Mouse (Mus musculus) kidney, postnatal 0 days (tissue): ENCODE data around the gene Ppp2r5e. TPM values are rescaled to one million over a fixed set of nuclear protein-coding genes. Genes with fewer than 3 reads are reported as not detected.

ENCODE experiments used
- ATAC-seq: fragments of 200-750 bp; cut with Nextera tagmentation; replicated peaks from 2 replicates; pipeline ENCODE4 v1.8.0; 2017; ENCODE audit warnings: low read depth, moderate number of reproducible peaks, moderate TSS enrichment, moderate library complexity; ENCODE audit not compliant: low FRiP score
- DNase-seq: peaks from one replicate; pipeline ENCODE4 v3.0.0-alpha.2; 2016; ENCODE audit warnings: low spot score
- H3K27ac ChIP-seq: fragments of 300-500 bp; sonication (generic); 2 replicates; pipeline ENCODE4 v1.5.1; 2014; ENCODE audit warnings: mild to moderate bottlenecking
- H3K27me3 ChIP-seq: fragments of 300-500 bp; sonication (generic); 2 replicates; pipeline ENCODE4 v1.6.1; 2014; ENCODE audit warnings: low read length, mixed read lengths; ENCODE audit not compliant: insufficient read depth
- H3K36me3 ChIP-seq: fragments of 300-500 bp; sonication (generic); 2 replicates; pipeline ENCODE4 v1.6.1; 2014; ENCODE audit warnings: low read length, mixed read lengths; ENCODE audit not compliant: insufficient read depth
- H3K4me1 ChIP-seq: fragments of 300-500 bp; sonication (generic); replicated peaks from 2 replicates; pipeline ENCODE4 v1.6.1; 2014; ENCODE audit warnings: antibody characterized with exemption, low read length, mixed read lengths; ENCODE audit not compliant: insufficient read depth
- H3K4me2 ChIP-seq: fragments of 300-500 bp; sonication (generic); 2 replicates; pipeline ENCODE4 v1.6.1; 2014; ENCODE audit warnings: mild to moderate bottlenecking, low read length, moderate library complexity, mixed read lengths
- H3K4me3 ChIP-seq: fragments of 300-500 bp; sonication (generic); replicated peaks from 2 replicates; pipeline ENCODE4 v1.5.1; 2014; ENCODE audit warnings: low read depth, low read length
- H3K9ac ChIP-seq: fragments of 300-500 bp; sonication (generic); 2 replicates; pipeline ENCODE4 v1.6.1; 2014; ENCODE audit warnings: low read depth, low read length
- H3K9me3 ChIP-seq: fragments of 300-500 bp; sonication (generic); replicated peaks from 2 replicates; pipeline ENCODE4 v1.6.1; 2016; ENCODE audit warnings: low read length, inconsistent platforms, mixed read lengths
- CTCF ChIP-seq: IDR thresholded peaks from 2 replicates; pipeline ENCODE4 v1.5.1; 2016; ENCODE audit warnings: antibody characterized with exemption, low read depth, mild to moderate bottlenecking, moderate library complexity
- WGBS: fragments of 180-500 bp; shearing (Covaris S2); extraction: QIAGEN DNeasy Blood & Tissue Kit; methylation state at CpG from one replicate; pipeline ENCODE4 v1.1.7; 2014; 5-methylcytosine and 5-hydroxymethylcytosine counted together
- polyA plus RNA-seq: library from polyadenylated mRNA; unstranded; fragments of >200 nt; fragmentation: Nextera tagmentation; extraction: Ambion mirVana; gene quantifications from 2 replicates; pipeline ENCODE4 v1.2.1, GENCODE M21; 2015

The Ppp2r5e gene
- polyA plus RNA-seq, 1 experiment from 2014 or later, result 16.0 TPM

- 94% methylated on average over 2 of the region's 2 CpGs for WGBS
- TF ChIP-seq CTCF, result no peak
- Histone ChIP-seq H3K4me2 (no peak overlapping the region), H3K9ac (no peak overlapping the region), H3K4me3 (no peak overlapping the region), H3K27ac (no peak overlapping the region), H3K9me3 (no peaks in the 10 kb centered on the region), H3K36me3 (no peaks in the 10 kb centered on the region), H3K4me1 (no peaks in the 10 kb centered on the region), H3K27me3 (no peaks in the 10 kb centered on the region)
- ATAC-seq, result no peak
- DNase-seq, result no peak
These were observed 84.5 kb downstream of the Ppp2r5e start for GRCm38 (mm10) chr12:75511520-75511919.

- no peak for TF ChIP-seq CTCF
These were observed 90.9 kb downstream of the Ppp2r5e start for GRCm38 (mm10) chr12:75504991-75505650.

GRCm38 (mm10) chr12:75502664-75503063 is 93.4 kb downstream of the Ppp2r5e start:
- Histone ChIP-seq H3K9me3 (no peaks in the 10 kb centered on the region), H3K27me3 (no peaks in the 10 kb centered on the region), H3K4me3 (no peak overlapping the region), H3K27ac (no peak overlapping the region), H3K36me3 (no peaks in the 10 kb centered on the region), H3K9ac (no peak overlapping the region), H3K4me2 (no peak overlapping the region), H3K4me1 (no peaks in the 10 kb centered on the region)
- ATAC-seq, result no peak
- DNase-seq, result no peak
- WGBS, result 86% methylated on average over 4 of the region's 4 CpGs
- no peak for TF ChIP-seq CTCF

More at GRCm38 (mm10) chr12:75504991-75505650, 90.9 kb downstream of the Ppp2r5e start:
- ATAC-seq (no peak), DNase-seq (no peak)
- Histone ChIP-seq H3K27me3 (no peaks in the 10 kb centered on the region), H3K4me1 (no peaks in the 10 kb centered on the region), H3K4me2 (no peak overlapping the region), H3K4me3 (no peak overlapping the region), H3K36me3 (no peaks in the 10 kb centered on the region), H3K9me3 (no peaks in the 10 kb centered on the region), H3K9ac (no peak overlapping the region), H3K27ac (no peak overlapping the region)
- 71% methylated on average over 6 of the region's 6 CpGs for WGBS

- H3K4me3 ChIP-seq, result no peak overlapping the region
- H3K4me1 ChIP-seq, result no peaks in the 10 kb centered on the region
- H3K36me3 ChIP-seq, result no peaks in the 10 kb centered on the region
- no peak for TF ChIP-seq CTCF
- no peak overlapping the region for H3K27ac ChIP-seq
- 73% methylated on average over 1 of the region's 1 CpGs for WGBS
- no peak overlapping the region for H3K9ac ChIP-seq
- H3K27me3 ChIP-seq, result no peaks in the 10 kb centered on the region
- H3K9me3 ChIP-seq, result no peaks in the 10 kb centered on the region
- ATAC-seq (no peak), DNase-seq (no peak)
- no peak overlapping the region for H3K4me2 ChIP-seq
These were observed 98.3 kb downstream of the Ppp2r5e start for GRCm38 (mm10) chr12:75497698-75498097.

- Histone ChIP-seq H3K27ac (no peak overlapping the region), H3K9ac (no peak overlapping the region), H3K36me3 (no peaks in the 10 kb centered on the region), H3K4me2 (no peak overlapping the region), H3K9me3 (no peaks in the 10 kb centered on the region), H3K4me3 (no peak overlapping the region), H3K27me3 (no peaks in the 10 kb centered on the region), H3K4me1 (no peaks in the 10 kb centered on the region)
- DNase-seq (no peak), ATAC-seq (no peak)
- no peak for TF ChIP-seq CTCF
- 80% methylated on average over 3 of the region's 3 CpGs for WGBS
These were observed 100.4 kb downstream of the Ppp2r5e start for GRCm38 (mm10) chr12:75495636-75496035.

GRCm38 (mm10) chr12:75494643-75495042 is 101.4 kb downstream of the Ppp2r5e start:
- no peaks in the 10 kb centered on the region for H3K27me3 ChIP-seq
- no peak overlapping the region for H3K4me3 ChIP-seq
- H3K4me2 ChIP-seq, result no peak overlapping the region
- H3K9ac ChIP-seq, result no peak overlapping the region
- H3K36me3 ChIP-seq, result no peaks in the 10 kb centered on the region
- H3K27ac ChIP-seq, result no peak overlapping the region
- no peaks in the 10 kb centered on the region for H3K9me3 ChIP-seq
- WGBS, result 94% methylated on average over 3 of the region's 3 CpGs
- ATAC-seq, result no peak
- no peak for TF ChIP-seq CTCF
- no peak for DNase-seq
- H3K4me1 ChIP-seq, result no peaks in the 10 kb centered on the region
